Mouse (Mus musculus) adrenal gland, adult 2 months (tissue): ENCODE results near the gene Ubr1. TPM values are rescaled to one million over a fixed set of nuclear protein-coding genes. Genes with fewer than 3 reads are reported as not detected.
A peak's percentile ranks its signal among the peaks of the same experiment; 100 is the strongest.
"Not testable (repeated sequence)": the region's sequence is repeated elsewhere in the genome, so short reads cannot be mapped to it uniquely, and the experiment has no call there.

Source experiments
- DNase-seq: peaks from one replicate; pipeline ENCODE4 v3.0.0; 2021
- long read RNA-seq: library from polyadenylated mRNA; stranded (forward); transcript quantifications from one replicate; pipeline ENCODE4 v2.0.0, GENCODE M21; 2021
- polyA plus RNA-seq: library from polyadenylated mRNA; depleted of rRNA; stranded (reverse); fragments of >200 nt; gene quantifications from 2 replicates; pipeline ENCODE4 v1.2.3, GENCODE M21; 2012; rRNA removed
- total RNA-seq, 2 experiments: library from RNA; stranded (reverse); gene quantifications; 2 replicates each; pipeline ENCODE4 v1.2.3; 2021

Ubr1 gene
- total RNA-seq, result 10 to 100 TPM; 31.5 to 32.8 TPM
- polyA plus RNA-seq, result 23.7 and 30.3 TPM in 2 replicates
- long read RNA-seq, partial matches to known transcripts, result 1 of 3 reads
- long read RNA-seq, other reads (novel, unspliced or antisense), result 2 of 3 reads

DNA sequence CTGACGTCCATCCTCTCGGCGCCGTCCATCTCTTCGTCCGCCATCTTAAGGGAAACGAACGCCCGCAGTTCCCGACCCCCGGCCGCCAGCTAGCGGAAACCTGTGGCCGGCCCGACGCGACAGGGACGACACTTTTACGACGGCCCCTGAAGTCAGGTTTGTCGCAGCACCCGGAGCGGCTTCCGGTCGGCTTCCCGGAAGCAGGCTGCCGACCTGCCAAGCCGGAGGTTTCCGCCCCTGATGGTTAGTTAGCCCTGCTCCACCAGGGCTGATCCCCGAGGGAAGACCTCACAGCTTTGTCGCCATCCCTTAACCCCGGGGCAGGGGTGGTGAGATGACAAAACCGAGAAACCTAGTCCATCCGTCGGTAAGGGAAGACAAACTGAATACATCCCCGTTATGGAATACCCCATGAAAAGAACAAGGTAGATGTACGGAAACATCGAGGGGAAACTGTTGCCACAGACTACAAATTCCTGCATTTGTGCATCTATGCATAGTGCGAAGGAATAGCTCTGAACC is at the start of gene Ubr1:
Ubr1 (minus strand) TSS at position 157 of the 522 bp plus-strand sequence.
- DNase-seq, result peak; percentile 91

DNA sequence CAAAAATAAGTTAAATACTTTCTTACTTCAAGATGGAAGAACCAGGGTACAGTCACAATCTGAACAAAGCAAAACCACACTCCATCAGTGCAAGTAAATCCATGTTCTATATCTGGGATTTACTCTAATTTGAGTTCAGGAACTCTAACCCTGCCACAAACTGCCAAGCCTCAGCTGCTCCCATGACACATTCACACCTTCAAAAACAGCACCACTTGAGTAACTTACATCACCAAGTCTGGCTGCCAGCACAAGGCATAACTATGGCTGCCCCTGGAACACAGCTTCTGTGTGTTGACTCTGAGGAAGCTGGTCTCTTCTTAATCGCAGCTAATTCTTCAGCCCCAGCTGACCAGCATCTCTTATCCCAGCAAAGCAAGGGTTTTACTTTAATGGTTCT is 46.6 kb upstream of the Ubr1 start:
- no peak for DNase-seq

- DNase-seq, result no peak
Measured at GRCm38 (mm10) chr2:121016226-121016625, 45.7 kb upstream of the Ubr1 start.

DNA sequence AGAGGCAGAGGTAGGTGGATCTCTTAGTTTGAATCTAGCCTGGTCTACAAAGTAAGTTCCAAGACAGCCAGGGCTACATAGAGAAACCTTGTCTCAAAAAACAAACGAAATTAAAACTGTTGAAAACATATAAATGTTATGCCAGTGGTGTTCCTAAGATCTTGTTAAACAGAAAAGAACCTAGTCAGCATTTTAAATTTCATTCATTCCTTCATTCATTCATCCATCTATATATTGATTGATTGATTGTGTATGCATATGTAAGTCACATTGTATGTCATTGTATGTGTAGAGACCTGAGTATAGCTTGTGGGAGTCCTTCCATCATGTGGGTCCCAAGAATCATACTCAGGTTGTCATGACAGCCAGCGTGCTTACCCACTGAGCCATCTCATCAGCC is 45.0 kb upstream of the Ubr1 start:
- DNase-seq, result no peak

GRCm38 (mm10) chr2:121012676-121013075 is 42.2 kb upstream of the Ubr1 start:
- DNase-seq, result no peak

DNA sequence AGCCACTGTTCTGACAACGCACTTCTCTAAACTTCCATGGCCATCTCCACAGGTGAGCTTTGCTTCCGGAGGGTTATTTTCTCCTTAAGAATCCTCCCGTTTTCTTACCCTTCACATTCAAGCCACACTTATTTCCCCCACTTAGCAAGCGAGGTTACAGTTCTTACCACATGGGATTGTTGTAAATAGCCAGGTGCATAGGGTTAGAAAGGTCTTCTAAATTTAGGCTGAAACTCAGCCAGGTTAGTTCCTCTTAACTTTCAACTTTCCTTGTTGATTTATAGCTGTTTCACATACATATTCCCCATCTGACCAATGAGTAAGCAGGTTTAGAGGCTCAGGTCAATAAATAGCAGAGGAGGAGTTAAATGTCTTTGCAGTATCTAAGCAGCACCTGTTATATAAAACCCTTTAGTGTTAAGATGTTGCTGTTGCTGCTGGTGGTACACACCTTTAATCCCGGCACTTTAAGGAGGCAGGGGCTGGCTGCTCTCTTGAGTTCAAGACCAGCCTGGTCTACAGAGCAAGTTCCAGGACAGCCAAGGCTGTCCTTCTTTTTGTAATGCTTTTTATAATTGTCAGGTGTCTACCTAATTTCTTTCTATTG is 38.7 kb upstream of the Ubr1 start:
- no peak for DNase-seq

GRCm38 (mm10) chr2:121008664-121009007 is 38.1 kb upstream of the Ubr1 start:
- DNase-seq, result no peak

DNA sequence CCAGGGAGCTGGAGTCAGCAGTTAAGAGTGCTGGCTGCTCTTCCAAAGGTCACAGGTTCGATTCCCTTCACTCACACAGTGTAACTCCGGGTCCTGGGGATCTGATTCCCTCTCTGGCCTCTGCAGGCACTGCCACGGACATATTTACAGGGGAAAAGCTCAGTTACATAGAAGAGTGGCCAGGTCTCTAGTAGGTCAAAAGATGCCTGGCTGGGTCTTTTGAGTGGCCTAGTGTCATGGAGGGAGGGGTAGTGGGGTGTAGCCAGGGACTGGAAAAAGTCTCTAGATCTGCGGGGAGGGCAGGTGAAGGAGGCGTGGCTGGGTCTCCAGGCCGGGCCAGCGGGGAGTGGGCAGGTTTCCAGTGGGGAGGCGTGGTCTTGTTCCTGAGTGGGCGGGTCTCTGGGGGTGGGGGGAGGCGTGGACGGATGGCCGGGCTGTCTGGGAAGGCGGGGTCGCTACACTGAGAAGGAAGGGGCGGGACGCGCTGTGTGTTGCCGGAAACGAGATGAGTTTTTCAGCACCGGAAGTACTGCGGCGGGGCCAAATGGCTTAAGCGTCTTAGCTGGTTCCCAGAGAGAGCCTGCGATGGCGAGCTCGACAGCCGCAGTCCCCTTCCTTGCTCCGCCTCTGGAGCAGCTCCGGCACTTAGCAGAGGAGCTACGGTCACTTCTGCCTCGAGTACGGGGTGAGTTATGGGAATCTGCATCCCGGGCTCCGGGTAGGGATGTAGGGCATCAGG is 37.6 kb upstream of the Ubr1 start, which contains the start of gene Ccndbp1:
Ccndbp1 (plus strand) TSS at position 479 of the 739 bp plus-strand sequence.
- DNase-seq, result peak; percentile 95

GRCm38 (mm10) chr2:121006986-121007385 is 36.5 kb upstream of the Ubr1 start:
- no peak for DNase-seq

GRCm38 (mm10) chr2:121004018-121004811 is 33.7 kb upstream of the Ubr1 start:
- no peak for DNase-seq

DNA sequence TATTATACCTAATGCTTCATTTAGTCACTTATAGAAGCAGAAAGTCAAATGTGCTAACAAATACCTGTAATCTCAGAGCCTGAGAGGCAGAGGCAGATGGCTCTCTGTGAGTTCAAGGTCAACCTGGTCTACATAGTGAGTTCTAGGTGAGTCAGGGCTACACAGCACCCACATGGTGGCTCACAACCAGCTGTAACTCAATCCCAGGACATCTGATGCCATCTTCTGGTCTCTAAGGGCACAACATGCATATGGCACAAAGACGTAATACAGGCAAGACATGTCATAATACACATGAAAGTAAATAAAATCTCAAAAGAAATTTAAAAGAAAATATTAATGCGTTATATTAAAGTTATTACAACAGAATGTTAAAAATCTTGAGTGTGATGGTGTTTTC is 33.1 kb upstream of the Ubr1 start:
- DNase-seq, result no peak

- DNase-seq, result no peak
Measured at GRCm38 (mm10) chr2:120998863-120999262, 28.3 kb upstream of the Ubr1 start.

DNA sequence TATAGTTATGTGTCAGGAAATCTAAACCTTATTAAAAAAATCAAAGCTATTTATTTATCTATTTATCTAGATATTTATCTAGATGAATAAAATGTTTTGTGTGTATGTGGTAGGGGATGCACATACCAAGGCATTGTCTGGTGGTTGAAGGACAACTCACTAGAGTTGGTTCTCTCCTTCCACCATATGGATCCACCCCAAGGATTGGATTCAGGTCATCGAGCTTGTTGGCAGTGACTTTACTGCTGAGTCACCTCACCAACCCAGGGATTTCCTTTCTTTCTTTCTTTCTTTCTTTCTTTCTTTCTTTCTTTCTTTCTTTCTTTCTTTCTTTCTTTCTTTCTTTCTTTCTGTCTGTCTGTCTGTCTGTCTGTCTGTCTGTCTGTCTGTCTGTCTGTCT is 26.1 kb upstream of the Ubr1 start:
- not testable (repeated sequence) for DNase-seq

- DNase-seq, result no peak
Measured at GRCm38 (mm10) chr2:120991196-120991595, 20.7 kb upstream of the Ubr1 start.

DNA sequence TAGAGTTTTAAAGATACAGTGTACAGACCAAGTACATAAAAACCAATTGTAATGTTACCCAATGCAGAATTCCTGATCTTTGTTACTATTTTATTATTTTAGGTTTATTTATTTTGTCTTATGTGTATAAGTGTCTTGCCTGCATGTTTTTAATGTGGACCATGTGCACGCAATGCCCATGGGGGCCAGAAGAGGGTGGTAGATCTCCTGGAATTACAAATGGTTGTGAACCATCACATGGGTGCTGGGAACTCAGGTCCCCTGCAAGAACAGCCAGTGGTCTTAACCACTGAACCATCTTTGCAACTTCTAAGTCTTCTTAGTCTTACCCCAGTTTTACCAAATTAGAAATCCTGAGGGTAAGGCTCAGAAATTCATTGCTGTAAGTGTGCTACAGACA is 14.7 kb upstream of the Ubr1 start:
- DNase-seq, result no peak

GRCm38 (mm10) chr2:120983611-120984010 is 13.1 kb upstream of the Ubr1 start:
- DNase-seq, result no peak

GRCm38 (mm10) chr2:120980861-120981260 is 10.3 kb upstream of the Ubr1 start:
- DNase-seq, result no peak

DNA sequence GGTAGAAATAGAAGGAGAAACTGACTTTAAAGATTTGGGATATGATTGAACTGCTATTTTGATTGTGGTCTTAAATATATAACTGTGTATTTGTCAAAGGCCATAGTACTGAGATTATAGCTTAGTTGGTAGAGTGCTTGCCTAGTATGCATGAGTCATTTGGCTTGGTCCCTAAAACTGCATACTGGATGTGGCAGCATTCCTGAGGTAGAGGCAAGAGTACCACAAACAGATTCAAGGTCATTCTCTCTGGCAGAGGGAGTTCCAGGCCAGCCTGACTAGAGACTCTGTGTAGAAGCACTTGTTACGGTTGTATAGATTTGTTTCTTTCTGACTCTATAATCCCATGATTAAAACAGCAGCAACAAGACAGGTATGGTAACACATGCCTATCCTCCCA is 9.3 kb upstream of the Ubr1 start:
- DNase-seq, result peak; percentile 52

GRCm38 (mm10) chr2:120978693-120979037 is 8.2 kb upstream of the Ubr1 start:
- DNase-seq, result no peak

DNA sequence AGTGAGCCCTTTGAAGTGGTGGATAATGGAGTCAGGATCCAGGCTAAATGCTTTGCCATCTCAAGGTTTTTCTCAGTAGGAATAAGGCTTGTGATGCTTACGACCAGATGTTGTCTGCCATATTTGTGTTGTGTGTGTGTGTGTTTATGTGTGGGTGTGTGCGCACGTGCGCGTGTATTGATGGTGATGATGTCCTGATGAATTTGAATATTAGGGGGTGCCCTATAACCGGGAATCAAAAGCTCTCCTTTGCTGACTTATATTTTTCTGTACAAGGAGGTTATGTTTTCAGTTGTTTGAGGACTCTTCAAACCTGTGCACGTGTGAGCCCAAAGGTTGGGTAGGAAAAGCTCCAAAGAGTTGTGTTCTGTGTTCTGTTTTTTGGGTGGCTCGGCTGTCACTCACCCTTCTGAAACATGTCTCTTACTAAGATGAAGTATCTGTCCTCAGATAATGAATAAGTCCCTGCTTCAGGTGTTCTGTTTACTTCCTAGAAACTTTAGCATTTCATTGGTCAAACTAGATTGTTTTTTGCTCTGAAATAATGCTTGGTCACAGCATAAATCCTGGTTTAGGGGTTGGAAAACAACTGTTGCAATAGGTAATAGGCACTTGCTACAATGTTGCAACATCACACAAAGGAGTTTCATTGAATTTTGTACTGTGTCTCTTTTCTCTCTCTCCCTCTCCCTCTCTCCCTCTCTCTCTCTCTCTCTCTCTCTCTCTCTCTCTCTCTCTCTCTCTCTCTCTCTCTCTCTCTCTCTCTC is 7.6 kb upstream of the Ubr1 start:
- no peak for DNase-seq

- DNase-seq, result peak; percentile 89
Measured at GRCm38 (mm10) chr2:120976990-120977925, 6.7 kb upstream of the Ubr1 start, which contains the start of gene Tmem62. TSS of gene Tmem62 (plus strand) at chr2:120977017.
